Mouse (Mus musculus) liver, adult 2 months (tissue): ENCODE measurements around the gene Wdfy1. TPM values are rescaled to one million over a fixed set of nuclear protein-coding genes. Genes with fewer than 3 reads are reported as not detected.

Experiments
- DNase-seq: peaks from one replicate; pipeline ENCODE4 v3.0.0-alpha.2; 2011; ENCODE audit warnings: low read depth, low spot score; ENCODE audit errors: extremely low read depth
- H3K27ac ChIP-seq: fragments of 200-500 bp; replicated peaks from 2 replicates; pipeline ENCODE4 v1.5.1; 2012; ENCODE audit warnings: low read depth, mild to moderate bottlenecking, control low read depth, inconsistent platforms, low read length; ENCODE audit not compliant: insufficient read depth
- H3K27me3 ChIP-seq: fragments of 200-500 bp; 2 replicates; pipeline ENCODE4 v1.6.1; 2012; ENCODE audit warnings: mild to moderate bottlenecking, moderate library complexity, low read length, inconsistent platforms; ENCODE audit not compliant: control insufficient read depth, insufficient read depth
- H3K36me3 ChIP-seq: fragments of 200-500 bp; 2 replicates; pipeline ENCODE4 v1.6.1; 2012; ENCODE audit warnings: low read length, inconsistent platforms; ENCODE audit not compliant: control insufficient read depth, insufficient read depth
- H3K4me1 ChIP-seq: fragments of 200-500 bp; 2 replicates; pipeline ENCODE4 v1.6.1; 2011; ENCODE audit warnings: low read length; ENCODE audit not compliant: control insufficient read depth, insufficient read depth
- H3K4me3 ChIP-seq: fragments of 200-500 bp; 2 replicates; pipeline ENCODE4 v1.5.1; 2011; ENCODE audit warnings: low read depth, mild to moderate bottlenecking, control low read depth, low read length, moderate library complexity; ENCODE audit not compliant: insufficient read depth
- H3K79me2 ChIP-seq: fragments of 200-500 bp; 2 replicates; pipeline ENCODE4 v1.6.1; 2012; ENCODE audit warnings: inconsistent platforms, mild to moderate bottlenecking, low read length, moderate library complexity; ENCODE audit not compliant: control insufficient read depth, insufficient read depth
- H3K9ac ChIP-seq: fragments of 200-500 bp; 2 replicates; pipeline ENCODE4 v1.6.1; 2012; ENCODE audit warnings: low read depth, mild to moderate bottlenecking, control low read depth, inconsistent platforms, low read length
- CTCF ChIP-seq: fragments of 200-500 bp; IDR thresholded peaks from 2 replicates; pipeline ENCODE4 v1.5.1; 2011; ENCODE audit warnings: low read depth, low read length, control low read depth
- POLR2A ChIP-seq: fragments of 200-500 bp; IDR thresholded peaks from 2 replicates; pipeline ENCODE4 v1.6.1; 2011; ENCODE audit warnings: low read length, control low read depth; ENCODE audit not compliant: insufficient read depth; ENCODE audit errors: extremely low read depth
- WGBS: fragments of 180-500 bp; shearing (Covaris S2); methylation state at CpG from one replicate; pipeline ENCODE4 v1.1.7; 2018; 5-methylcytosine and 5-hydroxymethylcytosine counted together
- polyA plus RNA-seq: library from polyadenylated mRNA; depleted of rRNA; stranded (reverse); fragments of >200 nt; gene quantifications from 2 replicates; pipeline ENCODE4 v1.2.3, GENCODE M21; 2012; rRNA removed
- total RNA-seq: library from RNA; depleted of rRNA; stranded (reverse); fragments of >200 nt; gene quantifications from 2 replicates; pipeline ENCODE4 v1.2.3, GENCODE M21; 2014; rRNA removed

Gene Wdfy1
- total RNA-seq (31.0 and 31.8 TPM in 2 replicates), polyA plus RNA-seq (17.3 and 19.8 TPM in 2 replicates)

DNA sequence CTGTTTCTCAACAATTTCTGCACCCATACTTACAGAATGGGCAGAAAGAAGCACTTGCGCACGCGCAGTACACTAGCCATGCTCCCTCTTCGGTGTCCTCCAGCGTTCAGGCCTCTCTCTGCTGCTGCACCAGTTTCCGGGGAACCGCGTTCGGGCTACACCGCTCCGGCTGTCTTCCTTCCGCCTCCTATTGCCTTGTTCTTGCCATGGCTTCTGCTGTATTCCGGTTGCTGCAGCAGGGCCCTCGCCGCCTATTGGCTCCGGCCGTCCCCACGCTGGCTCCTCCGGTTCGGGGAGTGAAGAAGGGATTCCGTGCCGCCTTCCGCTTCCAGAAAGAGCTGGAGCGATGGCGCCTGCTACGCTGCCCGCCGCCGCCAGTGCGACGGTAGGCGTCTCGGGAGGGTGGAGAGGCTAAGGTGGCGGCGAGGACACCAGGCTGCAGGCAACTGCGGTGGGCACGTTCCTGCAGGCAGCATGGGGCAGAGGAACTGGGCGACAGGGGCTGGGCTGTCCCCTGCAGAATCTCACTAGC, at the start of gene Wdfy1, which contains the start of gene Mrpl44:
Wdfy1 (minus strand) TSS at position 217 of the 532 bp plus-strand sequence.
Mrpl44 (plus strand) TSS at position 92 of the 532 bp plus-strand sequence.
- Histone ChIP-seq H3K9ac (peak within 1 kb of the TSS; percentile 89), H3K36me3 (peaks cover 26% of the 10 kb centered on the region), H3K4me3 (peak within 1 kb of the TSS; percentile 88), H3K27me3 (no peaks in the 10 kb centered on the region), H3K27ac (peak within 1 kb of the TSS; percentile 37), H3K4me1 (peaks cover 1% of the 10 kb centered on the region; the same call in 1 of the 2 replicates), H3K79me2 (0 out of 2 replicates have a peak, but pooled peaks cover 2% of the 10 kb centered on the region)
- under 1% methylated on average over 38 of the region's 38 CpGs for WGBS
- DNase-seq = peak; percentile 94
- 0 out of 2 replicates have a peak, but pooled peaks have one; percentile 12 for TF ChIP-seq POLR2A
- TF ChIP-seq CTCF = no peak

DNA sequence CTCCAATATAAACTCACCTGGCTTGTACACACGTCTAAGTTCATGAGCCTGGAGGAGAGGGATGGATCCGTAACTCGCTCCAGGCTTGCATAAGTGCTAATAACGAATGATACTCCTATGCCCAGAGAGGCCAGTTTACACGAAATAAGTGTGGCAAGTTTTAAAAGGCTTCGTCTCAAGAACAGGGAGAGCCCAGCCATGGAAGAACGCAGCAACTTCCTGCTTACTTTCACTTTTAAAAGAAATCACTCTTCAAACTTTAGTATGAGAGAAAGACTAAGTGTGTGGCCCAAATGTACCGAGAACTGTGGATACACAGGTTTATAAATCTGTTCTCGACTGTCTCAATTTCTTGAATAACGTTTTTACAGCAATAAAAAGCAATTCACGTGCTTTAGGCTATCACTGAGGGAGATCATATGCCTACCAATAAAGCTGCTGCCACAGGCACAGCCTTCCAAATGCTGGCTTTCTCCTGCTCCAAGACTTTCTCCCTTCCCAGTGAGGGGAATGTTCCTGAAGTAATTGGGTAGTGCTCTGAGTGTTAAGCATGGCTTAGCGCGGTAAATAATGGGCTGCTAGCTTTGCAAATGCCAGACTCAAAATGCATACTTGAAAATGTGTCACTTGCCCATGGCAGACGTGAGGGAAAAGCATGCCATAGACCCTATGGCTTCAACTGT, 48.1 kb upstream of the Wdfy1 start:
- no peak overlapping the region; the same call in 1 of the 2 replicates for H3K4me3 ChIP-seq
- no peaks in the 10 kb centered on the region for H3K27me3 ChIP-seq
- no peak overlapping the region for H3K9ac ChIP-seq
- no peaks in the 10 kb centered on the region for H3K36me3 ChIP-seq
- DNase-seq = peak; percentile 57
- no peaks in the 10 kb centered on the region for H3K79me2 ChIP-seq
- H3K4me1 ChIP-seq = no peaks in the 10 kb centered on the region
- WGBS = 70% methylated on average over 14 of the region's 14 CpGs
- H3K27ac ChIP-seq = no peak overlapping the region
- TF ChIP-seq POLR2A (no peak), CTCF (no peak)

DNA sequence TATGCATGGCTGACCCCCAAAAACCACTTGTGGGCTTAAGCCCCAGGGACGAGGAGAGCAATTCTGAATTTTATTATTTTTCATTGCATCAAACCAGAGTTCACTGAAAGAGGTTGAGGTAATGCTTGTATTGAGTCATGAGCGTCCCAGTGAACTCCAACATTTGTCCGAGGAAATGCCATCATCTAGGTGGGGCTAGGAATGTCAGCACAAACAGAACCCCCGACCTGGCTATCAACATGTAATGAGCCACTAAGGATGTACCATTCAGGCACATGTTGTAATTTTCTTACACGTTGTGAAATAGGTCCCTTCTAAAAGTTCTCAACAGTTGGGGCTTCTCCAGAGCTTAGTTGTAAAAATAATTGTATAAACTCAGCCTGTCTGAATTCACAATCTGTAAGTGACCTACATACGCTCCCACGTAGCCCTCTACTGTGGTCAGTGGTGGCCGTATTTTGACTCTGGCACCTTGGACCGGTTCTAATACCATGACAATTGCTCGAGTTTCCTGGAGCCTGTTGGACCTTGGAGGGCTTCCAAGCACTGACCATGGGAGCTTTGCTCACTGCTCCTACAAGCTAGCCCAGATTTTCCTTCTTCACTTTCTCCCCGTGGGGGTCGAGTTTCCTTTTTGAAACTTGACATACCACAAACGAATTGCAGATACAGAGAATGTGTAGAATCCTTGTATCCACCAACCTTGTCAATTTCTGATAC, 47.0 kb upstream of the Wdfy1 start:
- DNase-seq = peak; percentile 69
- TF ChIP-seq CTCF (no peak), POLR2A (no peak)
- Histone ChIP-seq H3K27me3 (no peaks in the 10 kb centered on the region), H3K27ac (no peak overlapping the region), H3K79me2 (no peaks in the 10 kb centered on the region), H3K36me3 (no peaks in the 10 kb centered on the region), H3K4me3 (no peak overlapping the region), H3K9ac (no peak overlapping the region), H3K4me1 (no peaks in the 10 kb centered on the region)
- 59% methylated on average over 13 of the region's 13 CpGs for WGBS

DNA sequence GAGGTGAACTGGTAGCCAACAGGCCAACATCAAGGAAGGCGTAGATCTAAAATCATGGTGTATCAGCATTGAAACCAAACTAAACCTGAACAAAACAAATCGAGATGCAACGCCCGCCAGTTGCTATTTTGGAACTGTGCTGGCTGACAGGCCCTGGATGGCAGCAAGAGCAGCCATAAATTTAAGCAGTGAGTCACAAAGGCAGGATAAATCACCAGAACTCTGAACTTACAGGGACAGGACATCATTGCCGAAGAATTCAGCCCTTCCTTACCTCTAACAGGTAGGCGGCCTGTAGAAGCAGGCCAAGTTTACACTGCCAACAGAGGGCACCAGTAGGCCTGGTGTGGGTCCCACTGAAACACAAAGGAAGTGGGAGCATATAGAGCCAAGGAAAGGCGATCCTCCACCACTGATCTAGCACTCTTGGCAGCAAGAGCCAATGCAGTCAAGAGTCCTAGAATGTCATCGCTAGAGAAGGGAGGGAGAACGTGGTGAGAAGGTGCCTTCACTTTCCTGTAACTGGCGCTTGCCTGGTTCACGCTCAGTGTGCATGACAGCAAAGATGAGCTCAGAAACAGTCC, 43.4 kb upstream of the Wdfy1 start:
- H3K4me1 ChIP-seq = peaks cover 5% of the 10 kb centered on the region; the same call in 1 of the 2 replicates
- no peak overlapping the region for H3K27ac ChIP-seq
- no peak for DNase-seq
- TF ChIP-seq POLR2A (no peak), CTCF (no peak)
- no peaks in the 10 kb centered on the region for H3K27me3 ChIP-seq
- no peaks in the 10 kb centered on the region for H3K36me3 ChIP-seq
- H3K79me2 ChIP-seq = no peaks in the 10 kb centered on the region
- H3K4me3 ChIP-seq = no peak overlapping the region
- WGBS = 91% methylated on average over 11 of the region's 11 CpGs
- no peak overlapping the region for H3K9ac ChIP-seq

DNA sequence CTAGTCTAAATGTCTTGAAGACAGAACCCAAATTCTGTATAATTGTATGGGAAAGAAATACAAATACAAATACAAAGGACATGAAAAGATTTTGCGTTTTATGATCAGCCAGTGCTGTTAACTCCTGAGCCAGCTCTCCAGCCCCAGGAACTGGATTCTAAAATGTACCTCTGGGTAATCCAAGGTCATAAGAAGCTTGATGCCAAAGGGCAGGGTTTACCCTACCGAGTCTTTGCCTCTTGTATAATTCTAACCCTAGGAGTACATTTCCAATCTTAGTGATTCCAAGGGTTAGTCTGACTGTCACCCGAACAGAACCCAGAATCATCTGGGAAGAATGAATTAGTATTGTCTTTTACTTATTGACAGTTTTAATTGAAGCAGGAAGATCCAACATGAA, 39.5 kb upstream of the Wdfy1 start:
- Histone ChIP-seq H3K4me3 (no peak overlapping the region), H3K79me2 (no peaks in the 10 kb centered on the region), H3K27ac (no peak overlapping the region), H3K36me3 (no peaks in the 10 kb centered on the region), H3K27me3 (no peaks in the 10 kb centered on the region), H3K9ac (no peak overlapping the region), H3K4me1 (peaks cover 6% of the 10 kb centered on the region; the same call in 1 of the 2 replicates)
- TF ChIP-seq POLR2A (no peak), CTCF (no peak)
- WGBS = 68% methylated on average over 3 of the region's 3 CpGs
- DNase-seq = peak; percentile 55
